Mouse (Mus musculus): ENCODE measurements at regions not wholly inside any gene's neighbourhood (a gene's known extent, or its start where the extent isn't known, plus 50 kb on each side); places are given as distances from the start of the nearest gene placed in this dataset.
"Not testable (repeated sequence)": the region's sequence is repeated elsewhere in the genome, so short reads cannot be mapped to it uniquely, and the experiment has no call there.

GRCm38 (mm10) chr11:63246052-63246661, 117.4 kb downstream of the Pmp22 start:
- H3K27me3 ChIP-seq = peaks cover 23% of the 10 kb centered on the region
- WGBS = 35% methylated on average over 9 of the region's 9 CpGs
- peaks cover 37% of the 10 kb centered on the region for H3K4me1 ChIP-seq
- no peak overlapping the region for H3K4me3 ChIP-seq
- no peaks in the 10 kb centered on the region for H3K9me3 ChIP-seq
- no peak overlapping the region for H3K9ac ChIP-seq (replicated peaks)
- no peak overlapping the region for H3K4me2 ChIP-seq (replicated peaks)
- H3K27ac ChIP-seq (replicated peaks) = peak overlapping the region; percentile 63
- no peaks in the 10 kb centered on the region for H3K36me3 ChIP-seq
- ATAC-seq (ENCODE audit: low FRiP score, low read depth) = peak; percentile 78

GRCm38 (mm10) chr11:63252012-63252856, 123.5 kb downstream of the Pmp22 start:
- peaks cover 4% of the 10 kb centered on the region for H3K27me3 ChIP-seq

GRCm38 (mm10) chr11:63252968-63253602, 124.3 kb downstream of the Pmp22 start:
- no peak overlapping the region for H3K4me3 ChIP-seq
- H3K36me3 ChIP-seq = no peaks in the 10 kb centered on the region
- H3K27ac ChIP-seq (replicated peaks) = no peak overlapping the region
- no peak for ATAC-seq (ENCODE audit: low FRiP score, low read depth)
- H3K9me3 ChIP-seq = no peaks in the 10 kb centered on the region
- peaks cover 15% of the 10 kb centered on the region for H3K4me1 ChIP-seq
- H3K27me3 ChIP-seq = peaks cover 4% of the 10 kb centered on the region
- no peak overlapping the region for H3K9ac ChIP-seq (replicated peaks)
- WGBS = 65% methylated on average over 5 of the region's 5 CpGs
- no peak overlapping the region for H3K4me2 ChIP-seq (replicated peaks)

More at GRCm38 (mm10) chr11:63252012-63252856, 123.5 kb downstream of the Pmp22 start:
- Histone ChIP-seq H3K9ac (replicated peaks) (no peak overlapping the region), H3K4me1 (peaks cover 15% of the 10 kb centered on the region), H3K4me2 (replicated peaks) (no peak overlapping the region), H3K27ac (replicated peaks) (no peak overlapping the region), H3K9me3 (no peaks in the 10 kb centered on the region), H3K4me3 (no peak overlapping the region), H3K36me3 (no peaks in the 10 kb centered on the region)
- WGBS = 83% methylated on average over 8 of the region's 8 CpGs
- no peak for ATAC-seq (ENCODE audit: low FRiP score, low read depth)

GRCm38 (mm10) chr11:63264432-63265061, 135.8 kb downstream of the Pmp22 start:
- no peak overlapping the region for H3K27ac ChIP-seq (replicated peaks)
- H3K36me3 ChIP-seq = no peaks in the 10 kb centered on the region
- H3K27me3 ChIP-seq = peaks cover 20% of the 10 kb centered on the region
- no peak overlapping the region for H3K9ac ChIP-seq (replicated peaks)
- no peak for ATAC-seq (ENCODE audit: low FRiP score, low read depth)
- H3K4me2 ChIP-seq (replicated peaks) = no peak overlapping the region
- no peaks in the 10 kb centered on the region for H3K9me3 ChIP-seq
- H3K4me1 ChIP-seq = peaks cover 7% of the 10 kb centered on the region
- 57% methylated on average over 9 of the region's 9 CpGs for WGBS
- no peak overlapping the region for H3K4me3 ChIP-seq

DNA sequence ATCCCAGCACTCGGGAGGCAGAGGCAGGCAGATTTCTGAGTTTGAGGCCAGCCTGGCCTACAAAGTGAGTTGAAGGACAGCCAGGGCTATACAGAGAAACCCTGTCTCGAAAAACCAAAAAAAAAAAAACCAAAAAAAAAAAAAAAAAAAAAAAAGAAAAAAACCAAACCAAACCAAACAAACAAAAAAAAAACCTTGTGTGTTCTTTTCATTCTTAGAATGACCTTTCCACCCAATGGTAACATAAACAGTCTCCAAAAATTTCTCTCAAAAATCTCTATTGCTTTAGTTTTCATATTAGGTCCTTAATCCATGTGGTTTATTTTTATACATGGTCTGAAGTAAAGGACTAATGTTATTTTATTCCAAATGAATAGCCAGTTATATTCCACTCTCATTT, 137.5 kb downstream of the Pmp22 start:
- H3K4me2 ChIP-seq (replicated peaks); ATAC-seq (ENCODE audit: low FRiP score, low read depth); H3K9ac ChIP-seq (replicated peaks); H3K4me3 ChIP-seq; H3K36me3 ChIP-seq; H3K9me3 ChIP-seq; H3K27ac ChIP-seq (replicated peaks): not testable (repeated sequence)
- Histone ChIP-seq H3K4me1 (peaks cover 14% of the 10 kb centered on the region), H3K27me3 (peaks cover 28% of the 10 kb centered on the region)
- 85% methylated on average over 2 of the region's 2 CpGs for WGBS

DNA sequence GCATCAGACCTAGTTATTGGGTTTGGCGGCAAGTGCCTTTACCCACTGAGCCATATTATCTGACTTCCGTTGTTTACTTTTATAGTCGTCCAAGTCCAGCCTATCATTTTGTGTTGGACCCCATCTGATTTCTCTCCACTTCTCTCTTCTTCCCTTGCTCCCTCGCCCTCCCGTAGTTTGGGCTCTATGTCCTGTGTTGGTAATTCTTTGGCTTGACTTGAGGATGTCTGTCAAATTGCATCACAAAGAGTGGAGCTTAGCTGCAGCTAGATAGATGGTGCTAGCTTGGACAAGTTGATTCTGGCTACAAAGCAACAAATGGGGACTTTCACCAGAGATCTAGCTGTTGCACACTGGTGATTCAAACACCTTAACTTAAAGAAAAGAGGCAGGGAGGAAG, 147.9 kb downstream of the Pmp22 start:
- Histone ChIP-seq H3K4me2 (replicated peaks) (no peak overlapping the region), H3K4me1 (0 out of 2 replicates have a peak, but pooled peaks cover under 1% of the 10 kb centered on the region), H3K4me3 (no peak overlapping the region), H3K36me3 (no peaks in the 10 kb centered on the region), H3K9me3 (no peaks in the 10 kb centered on the region), H3K27ac (replicated peaks) (no peak overlapping the region), H3K9ac (replicated peaks) (no peak overlapping the region), H3K27me3 (peaks cover 39% of the 10 kb centered on the region)
- 91% methylated on average over 5 of the region's 5 CpGs for WGBS
- no peak for ATAC-seq (ENCODE audit: low FRiP score, low read depth)

DNA sequence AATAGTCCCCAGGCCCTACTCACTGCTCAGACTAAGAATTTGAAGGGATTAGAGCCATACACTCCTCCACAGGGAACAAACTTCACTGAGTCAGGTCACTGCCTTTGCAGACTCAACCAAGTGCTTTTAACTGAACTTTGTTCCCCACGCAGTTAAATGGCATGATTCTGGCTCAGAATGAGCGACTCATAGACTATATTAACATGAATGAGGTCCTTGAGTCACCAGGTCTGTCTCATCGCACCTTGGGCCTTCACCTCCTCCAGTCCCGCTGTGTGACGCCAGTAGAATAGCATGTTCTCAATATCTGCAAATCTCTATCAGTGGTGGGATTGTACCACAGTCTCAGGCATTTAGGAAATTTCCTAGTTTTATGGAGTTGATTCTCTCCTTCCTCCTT, 153.1 kb downstream of the Pmp22 start:
- Histone ChIP-seq H3K36me3 (no peaks in the 10 kb centered on the region), H3K4me2 (replicated peaks) (no peak overlapping the region), H3K27ac (replicated peaks) (no peak overlapping the region), H3K4me3 (no peak overlapping the region), H3K27me3 (peaks cover 9% of the 10 kb centered on the region), H3K4me1 (no peaks in the 10 kb centered on the region), H3K9ac (replicated peaks) (no peak overlapping the region), H3K9me3 (no peaks in the 10 kb centered on the region)
- 88% methylated on average over 5 of the region's 5 CpGs for WGBS
- ATAC-seq (ENCODE audit: low FRiP score, low read depth) = no peak

DNA sequence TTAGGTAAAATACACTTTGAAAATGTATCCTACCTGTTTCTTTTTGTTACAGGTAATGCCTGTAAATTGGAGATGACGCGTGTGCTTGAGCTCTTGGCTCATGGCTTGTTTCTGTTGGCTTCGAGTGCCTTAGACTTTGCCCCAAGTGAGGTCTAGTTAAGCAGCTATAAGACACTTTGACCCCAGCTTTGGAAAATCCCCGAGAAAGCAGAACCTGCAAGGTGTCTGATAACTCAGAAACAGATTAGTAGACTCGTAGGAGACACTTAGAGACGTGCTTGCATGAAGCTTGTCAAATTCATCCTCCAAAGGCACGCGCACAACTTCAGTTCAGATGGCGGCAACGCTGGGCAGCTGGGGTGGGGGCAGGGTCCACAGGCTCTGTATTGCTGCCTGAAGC, 153.8 kb downstream of the Pmp22 start:
- no peak overlapping the region for H3K27ac ChIP-seq (replicated peaks)
- no peak for ATAC-seq (ENCODE audit: low FRiP score, low read depth)
- H3K9ac ChIP-seq (replicated peaks) = no peak overlapping the region
- H3K9me3 ChIP-seq = no peaks in the 10 kb centered on the region
- 85% methylated on average over 10 of the region's 10 CpGs for WGBS
- H3K27me3 ChIP-seq = peaks cover 2% of the 10 kb centered on the region; the same call in 1 of the 2 replicates
- peaks cover 2% of the 10 kb centered on the region; the same call in 1 of the 2 replicates for H3K4me1 ChIP-seq
- no peak overlapping the region for H3K4me3 ChIP-seq
- no peaks in the 10 kb centered on the region for H3K36me3 ChIP-seq
- H3K4me2 ChIP-seq (replicated peaks) = no peak overlapping the region

DNA sequence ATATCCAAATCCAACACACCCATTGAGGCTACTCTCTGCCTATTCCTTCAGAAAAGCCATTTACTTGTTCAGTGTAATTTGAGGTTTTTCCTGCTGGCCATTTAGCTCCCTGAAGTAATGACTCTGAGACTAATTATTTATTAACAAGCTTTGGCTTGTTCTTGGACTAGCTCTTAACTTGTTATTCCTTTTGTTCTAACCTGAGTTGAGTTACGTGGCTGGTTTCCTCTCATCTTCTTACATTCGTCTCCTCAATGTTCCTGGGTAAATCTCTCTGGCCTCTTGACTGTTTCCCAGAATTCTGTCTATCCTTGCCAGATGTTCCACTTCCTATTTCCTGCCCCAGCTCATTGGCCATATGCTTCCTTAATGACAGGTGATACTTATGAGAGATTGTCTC, 157.2 kb downstream of the Pmp22 start:
- H3K9ac ChIP-seq (replicated peaks) = no peak overlapping the region
- H3K27ac ChIP-seq (replicated peaks) = no peak overlapping the region
- H3K4me1 ChIP-seq = peaks cover 4% of the 10 kb centered on the region; the same call in 1 of the 2 replicates
- no peaks in the 10 kb centered on the region for H3K36me3 ChIP-seq
- H3K9me3 ChIP-seq = no peaks in the 10 kb centered on the region
- no peaks in the 10 kb centered on the region; the same call in 1 of the 2 replicates for H3K27me3 ChIP-seq
- H3K4me3 ChIP-seq = no peak overlapping the region
- WGBS = 82% methylated on average over 2 of the region's 2 CpGs
- ATAC-seq (ENCODE audit: low FRiP score, low read depth) = no peak
- no peak overlapping the region for H3K4me2 ChIP-seq (replicated peaks)

- WGBS = 43% methylated on average over 2 of the region's 2 CpGs
- Histone ChIP-seq H3K4me3 (no peak overlapping the region), H3K9me3 (no peaks in the 10 kb centered on the region), H3K27ac (replicated peaks) (no peak overlapping the region), H3K27me3 (no peaks in the 10 kb centered on the region), H3K4me2 (replicated peaks) (no peak overlapping the region), H3K4me1 (peaks cover 4% of the 10 kb centered on the region; the same call in 1 of the 2 replicates), H3K9ac (replicated peaks) (no peak overlapping the region), H3K36me3 (no peaks in the 10 kb centered on the region)
- ATAC-seq (ENCODE audit: low FRiP score, low read depth) = no peak
Observed at GRCm38 (mm10) chr11:63287766-63288165, 159.0 kb downstream of the Pmp22 start.

DNA sequence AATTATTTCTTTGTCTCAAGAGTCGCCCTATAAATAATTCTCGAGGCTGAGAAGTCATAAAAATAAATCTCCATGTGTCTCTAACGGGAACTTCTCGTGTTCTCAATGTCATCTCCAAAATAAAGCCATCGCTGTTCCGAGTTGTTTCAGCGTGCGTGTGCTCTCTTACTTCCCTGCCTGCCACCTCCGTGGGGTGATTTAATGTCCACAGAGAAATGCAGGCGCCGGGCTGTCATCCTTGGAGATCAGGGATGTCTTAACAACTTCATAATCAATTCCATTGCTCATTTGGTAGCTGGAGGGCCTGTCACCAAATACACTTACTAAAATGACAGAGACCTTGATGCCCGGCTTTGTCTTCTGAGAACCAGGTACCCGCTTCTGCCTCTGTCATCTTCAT, 161.8 kb downstream of the Pmp22 start:
- Histone ChIP-seq H3K36me3 (no peaks in the 10 kb centered on the region), H3K4me3 (no peak overlapping the region), H3K27me3 (no peaks in the 10 kb centered on the region), H3K9ac (replicated peaks) (no peak overlapping the region), H3K4me1 (peaks cover 4% of the 10 kb centered on the region; the same call in 1 of the 2 replicates), H3K27ac (replicated peaks) (no peak overlapping the region), H3K9me3 (no peaks in the 10 kb centered on the region), H3K4me2 (replicated peaks) (no peak overlapping the region)
- no peak for ATAC-seq (ENCODE audit: low FRiP score, low read depth)
- WGBS = 87% methylated on average over 13 of the region's 13 CpGs

DNA sequence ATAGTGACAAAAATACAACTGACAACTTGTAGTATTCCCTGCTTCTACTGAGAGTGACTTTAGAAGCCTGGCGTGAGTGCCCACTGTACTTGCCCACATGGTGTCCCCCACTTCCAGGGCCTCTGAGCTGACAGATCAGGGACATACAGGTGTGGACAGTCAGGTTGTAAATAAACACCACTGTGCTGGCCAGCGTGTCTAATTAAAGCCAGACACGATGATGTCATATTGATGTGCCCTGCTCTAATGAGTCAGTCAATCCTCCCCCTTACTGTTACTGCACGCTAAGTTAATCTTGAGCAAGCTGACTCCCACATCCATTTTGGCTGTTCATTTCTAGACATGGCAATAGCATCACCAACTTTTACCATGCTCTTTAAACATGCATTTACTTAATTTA, 164.7 kb downstream of the Pmp22 start:
- ATAC-seq (ENCODE audit: low FRiP score, low read depth) = no peak
- WGBS = 82% methylated on average over 4 of the region's 4 CpGs
- H3K27ac ChIP-seq (replicated peaks) = no peak overlapping the region
- no peak overlapping the region for H3K4me3 ChIP-seq
- H3K27me3 ChIP-seq = no peaks in the 10 kb centered on the region
- no peaks in the 10 kb centered on the region for H3K4me1 ChIP-seq
- no peak overlapping the region for H3K4me2 ChIP-seq (replicated peaks)
- no peaks in the 10 kb centered on the region for H3K36me3 ChIP-seq
- no peak overlapping the region for H3K9ac ChIP-seq (replicated peaks)
- no peaks in the 10 kb centered on the region for H3K9me3 ChIP-seq
